Mouse (Mus musculus): ENCODE results near the gene Dad1. TPM values are rescaled to one million over a fixed set of nuclear protein-coding genes. Genes with fewer than 3 reads are reported as not detected.

The Dad1 gene
- total RNA-seq, 2 experiments from 2014 or later: 114 to 126 TPM

- DNase-seq (ENCODE audit: low spot score in 2 of 2): peak in 1 of 2 experiments; percentile 8
- intact Hi-C loops (cut with DNase I): no loop called here
These were observed 62.1 kb downstream of the Dad1 start for GRCm38 (mm10) chr14:54191594-54192461.

- intact Hi-C loops (cut with DNase I): no loop called here
These were observed 62.9 kb downstream of the Dad1 start for GRCm38 (mm10) chr14:54191026-54191390.

GRCm38 (mm10) chr14:54190305-54191025, 63.4 kb downstream of the Dad1 start:
- intact Hi-C loops (cut with DNase I): no loop called here
- no peak for DNase-seq (ENCODE audit: low spot score in 2 of 2)

More at GRCm38 (mm10) chr14:54191026-54191390, 62.9 kb downstream of the Dad1 start:
- no peak for DNase-seq (ENCODE audit: low spot score in 2 of 2)

GRCm38 (mm10) chr14:54189255-54189654, 64.6 kb downstream of the Dad1 start:
- no peak for DNase-seq (ENCODE audit: low spot score in 2 of 2)
- intact Hi-C loops (cut with DNase I): no loop called here

- no peak for DNase-seq (ENCODE audit: low spot score in 2 of 2)
- intact Hi-C loops (cut with DNase I): no loop called here
These were observed 66.7 kb downstream of the Dad1 start for GRCm38 (mm10) chr14:54187211-54187610.

Other genes starting within 250 kb of the Dad1 start
- gene Abhd4, start 84 bp upstream of the Dad1 start, total RNA-seq (2021): 10 to 100 TPM; 45.9 to 53.4 TPM
- gene Olfr49, start 30.8 kb upstream of the Dad1 start, total RNA-seq (2021): not detected
- 10 to 100 TPM; 52.2 to 52.3 TPM for gene Oxa1l, start 106.7 kb upstream of the Dad1 start, total RNA-seq (2021)
- gene Slc7a7, start 163.7 kb upstream of the Dad1 start, total RNA-seq (2021): 1 to 10 TPM; 1.9 TPM
- gene Mrpl52, start 172.8 kb upstream of the Dad1 start, total RNA-seq (2021): 10 to 100 TPM; 84.6 to 88.0 TPM
- 10 to 100 TPM in 1 of 2 experiments, 1 to 10 TPM in 1; 7.2 to 10.8 TPM for gene Mmp14, start 177.5 kb upstream of the Dad1 start, total RNA-seq (2021)
- 10 to 100 TPM; 24.1 to 24.4 TPM for gene Lrp10, start 210.0 kb upstream of the Dad1 start, total RNA-seq (2021)
- 1 to 10 TPM; 7.0 to 7.7 TPM for gene Rem2, start 222.0 kb upstream of the Dad1 start, total RNA-seq (2021)

Data from left cerebral cortex, postnatal 36 days (tissue).